Mouse (Mus musculus) left cerebral cortex, postnatal 14 days (tissue): ENCODE results near the gene Tob2. TPM values are rescaled to one million over a fixed set of nuclear protein-coding genes. Genes with fewer than 3 reads are reported as not detected.

Experiments
- DNase-seq, 2 experiments: peaks; one replicate each; pipeline ENCODE4 v3.0.0; 2021 to 2022; ENCODE audit warnings: low spot score in 2 of 2, mixed read lengths in 1 of 2
- intact Hi-C: fragments of 180-260 bp; cut with DNase I; formaldehyde crosslinking; loops from one replicate; pipeline ENCODE4 v1.15.1; 2025
- long read RNA-seq, 2 experiments: library from polyadenylated mRNA; stranded (forward); transcript quantifications; one replicate each; pipeline ENCODE4 v2.0.0; 2021
- total RNA-seq, 2 experiments: library from RNA; stranded (reverse); gene quantifications; 2 replicates each; pipeline ENCODE4 v1.2.3; 2021

Gene Tob2
- total RNA-seq, result 10 to 100 TPM; 25.8 to 31.8 TPM
- long read RNA-seq, experiment 1, full-length matches to known transcripts, result 10 of 19 reads
- long read RNA-seq, experiment 1, partial matches to known transcripts, result 1 of 19 reads
- long read RNA-seq, experiment 1, other reads (novel, unspliced or antisense), result 8 of 19 reads
- long read RNA-seq, experiment 2, full-length matches to known transcripts, result 6 of 18 reads
- long read RNA-seq, experiment 2, partial matches to known transcripts, result 0 of 18 reads
- long read RNA-seq, experiment 2, other reads (novel, unspliced or antisense), result 12 of 18 reads

GRCm38 (mm10) chr15:81858517-81859329, at the start of gene Tob2:
Gene Tob2, minus strand, starts transcription at chr15:81858796.
- intact Hi-C loops, result no loop called here
- peak; percentile 70 to 80 for DNase-seq

GRCm38 (mm10) chr15:81907953-81908352, 49.4 kb upstream of the Tob2 start:
- intact Hi-C loops, result no loop called here
- no peak for DNase-seq

- intact Hi-C loops, result loop anchor here (2.0 kb wide), 1 partner anchor 74 kb away; no protein-coding TSS in a partner anchor
- peak; percentile 83 to 86 for DNase-seq
Measured at GRCm38 (mm10) chr15:81904939-81905338, 46.3 kb upstream of the Tob2 start.

GRCm38 (mm10) chr15:81898751-81899150, 40.2 kb upstream of the Tob2 start:
- intact Hi-C loops, result no loop called here
- DNase-seq, result no peak

- intact Hi-C loops, result no loop called here
Measured at GRCm38 (mm10) chr15:81897607-81898285, 39.1 kb upstream of the Tob2 start.

GRCm38 (mm10) chr15:81896407-81896806, 37.8 kb upstream of the Tob2 start:
- intact Hi-C loops, result no loop called here
- no peak for DNase-seq

More at GRCm38 (mm10) chr15:81897607-81898285, 39.1 kb upstream of the Tob2 start:
- no peak for DNase-seq

- intact Hi-C loops, result no loop called here
- DNase-seq, result no peak
Measured at GRCm38 (mm10) chr15:81894002-81894401, 35.4 kb upstream of the Tob2 start.

GRCm38 (mm10) chr15:81891822-81892580, 33.4 kb upstream of the Tob2 start:
- intact Hi-C loops, result no loop called here
- DNase-seq, result no peak

GRCm38 (mm10) chr15:81891140-81891802, 32.7 kb upstream of the Tob2 start:
- intact Hi-C loops, result no loop called here
- DNase-seq, result peak; percentile 65 to 71

- no peak for DNase-seq
- intact Hi-C loops, result no loop called here
Measured at GRCm38 (mm10) chr15:81889175-81889574, 30.6 kb upstream of the Tob2 start.

- no peak for DNase-seq
- intact Hi-C loops, result no loop called here
Measured at GRCm38 (mm10) chr15:81886795-81887550, 28.4 kb upstream of the Tob2 start.

- DNase-seq, result no peak
- intact Hi-C loops, result no loop called here
Measured at GRCm38 (mm10) chr15:81885418-81885934, 26.9 kb upstream of the Tob2 start.

- intact Hi-C loops, result no loop called here
- no peak for DNase-seq
Measured at GRCm38 (mm10) chr15:81882348-81882747, 23.8 kb upstream of the Tob2 start.

GRCm38 (mm10) chr15:81879531-81880401, 21.2 kb upstream of the Tob2 start:
- intact Hi-C loops, result no loop called here
- peak; percentile 86 to 91 for DNase-seq

- DNase-seq, result peak; percentile 100
- intact Hi-C loops, result no loop called here
Measured at GRCm38 (mm10) chr15:81872262-81873136, 13.9 kb upstream of the Tob2 start, which contains the start of gene Aco2. Gene Aco2, plus strand, starts transcription at chr15:81872309.
